Comparison of ENCODE assay signal across 19 mouse cellular contexts in genomic region chr1:165043361-165043760, GRCm38 (mm10).
DNase-seq lines count a peak whose midpoint lies in the region; ATAC-seq lines count a peak whose summit lies in the region.
"Had no signal": no experiment of that assay in that cellular context is flagged by ENCODE, and none has a peak within 500 bp of the region (broad histone marks: within the 10 kb centered on the region; RNA-seq: fewer than 3 reads in every experiment).

No protein-coding gene starts in this region.

- H3K27me3 ChIP-seq in embryonic facial prominence, embryonic 11.5 days (ENCODE audit: control insufficient read depth, insufficient read depth, low read length), result no peaks in the 10 kb centered on the region
- no peaks in the 10 kb centered on the region for H3K27me3 ChIP-seq in embryonic facial prominence, embryonic 10.5 days (replicated peaks; ENCODE audit: low read depth, poor library complexity, severe bottlenecking)
- H3K27me3 ChIP-seq in heart, embryonic 10.5 days (ENCODE audit: insufficient read depth, poor library complexity, severe bottlenecking), result no peaks in the 10 kb centered on the region
- H3K27me3 ChIP-seq in kidney, embryonic 15.5 days, result no peaks in the 10 kb centered on the region
- H3K27me3 ChIP-seq in kidney, embryonic 14.5 days (ENCODE audit: control insufficient read depth, insufficient read depth, low read length), result no peaks in the 10 kb centered on the region
- H3K27me3 ChIP-seq: CH12.LX; hindbrain, embryonic 13.5 days; intestine, embryonic 15.5 days had no signal

- WGBS in embryonic facial prominence, embryonic 11.5 days, result 42% methylated on average over 3 of the region's 3 CpGs
- WGBS in embryonic facial prominence, embryonic 10.5 days, result 61% methylated on average over 3 of the region's 3 CpGs
- 44% methylated on average over 3 of the region's 3 CpGs for WGBS in heart, embryonic 10.5 days
- WGBS in kidney, embryonic 15.5 days, result 36% methylated on average over 3 of the region's 3 CpGs
- WGBS in kidney, embryonic 14.5 days, result 39% methylated on average over 3 of the region's 3 CpGs

- no peak overlapping the region for H3K4me3 ChIP-seq in embryonic facial prominence, embryonic 11.5 days (ENCODE audit: low read depth, low read length)
- no peak overlapping the region for H3K4me3 ChIP-seq in embryonic facial prominence, embryonic 10.5 days
- H3K4me3 ChIP-seq in heart, embryonic 10.5 days, result no peak overlapping the region
- no peak overlapping the region for H3K4me3 ChIP-seq in kidney, embryonic 15.5 days (replicated peaks)
- no peak overlapping the region for H3K4me3 ChIP-seq in kidney, embryonic 14.5 days (ENCODE audit: low read length)
- H3K4me3 ChIP-seq: hindbrain, embryonic 13.5 days; intestine, embryonic 15.5 days had no signal

- H3K36me3 ChIP-seq in embryonic facial prominence, embryonic 11.5 days (replicated peaks; ENCODE audit: control insufficient read depth, insufficient read depth, low read depth, low read length), result no peaks in the 10 kb centered on the region
- no peaks in the 10 kb centered on the region for H3K36me3 ChIP-seq in embryonic facial prominence, embryonic 10.5 days (replicated peaks)
- no peaks in the 10 kb centered on the region for H3K36me3 ChIP-seq in heart, embryonic 10.5 days
- no peaks in the 10 kb centered on the region for H3K36me3 ChIP-seq in kidney, embryonic 15.5 days
- no peaks in the 10 kb centered on the region for H3K36me3 ChIP-seq in kidney, embryonic 14.5 days (ENCODE audit: control insufficient read depth, insufficient read depth, low read length)
- H3K36me3 ChIP-seq: hindbrain, embryonic 13.5 days; intestine, embryonic 15.5 days had no signal

- DNase-seq in embryonic facial prominence, embryonic 11.5 days (ENCODE audit: low spot score), result peak; percentile 3
- no peak for DNase-seq in embryonic facial prominence, embryonic 10.5 days (ENCODE audit: low spot score)
- no peak for DNase-seq in heart, embryonic 10.5 days (ENCODE audit: low spot score)
- no peak for DNase-seq in heart, postnatal 4 days
- peak; percentile 7 for DNase-seq in Muller cell, postnatal 12 days (ENCODE audit: inconsistent ontology term)
- no peak for DNase-seq in cerebellum, postnatal 25 days
- DNase-seq: adrenal gland, postnatal 10 days; cerebellum, adult 11 months; cerebellum, adult 8-10 months; cerebellum, postnatal 14 days; gastrocnemius, postnatal 14 days; kidney, adult 2 months had no signal

- H3K9me3 ChIP-seq in embryonic facial prominence, embryonic 11.5 days (replicated peaks; ENCODE audit: control insufficient read depth, low read length), result no peaks in the 10 kb centered on the region
- H3K9me3 ChIP-seq in embryonic facial prominence, embryonic 10.5 days, result no peaks in the 10 kb centered on the region
- no peaks in the 10 kb centered on the region for H3K9me3 ChIP-seq in heart, embryonic 10.5 days
- no peaks in the 10 kb centered on the region for H3K9me3 ChIP-seq in kidney, embryonic 15.5 days (replicated peaks)
- H3K9me3 ChIP-seq in kidney, embryonic 14.5 days (ENCODE audit: control insufficient read depth, low read length), result no peaks in the 10 kb centered on the region
- H3K9me3 ChIP-seq: hindbrain, embryonic 13.5 days; intestine, embryonic 15.5 days had no signal

- no peaks in the 10 kb centered on the region for H3K4me1 ChIP-seq in embryonic facial prominence, embryonic 11.5 days (ENCODE audit: control insufficient read depth, insufficient read depth, low read length)
- peaks cover 19% of the 10 kb centered on the region for H3K4me1 ChIP-seq in embryonic facial prominence, embryonic 10.5 days
- H3K4me1 ChIP-seq in heart, embryonic 10.5 days, result peaks cover 63% of the 10 kb centered on the region
- peaks cover 12% of the 10 kb centered on the region for H3K4me1 ChIP-seq in kidney, embryonic 15.5 days
- H3K4me1 ChIP-seq in kidney, embryonic 14.5 days (ENCODE audit: control insufficient read depth, insufficient read depth, low read length), result peaks cover 3% of the 10 kb centered on the region; the same call in 1 of the 2 replicates

- H3K27ac ChIP-seq in embryonic facial prominence, embryonic 11.5 days (replicated peaks; ENCODE audit: low read depth, low read length), result no peak overlapping the region
- no peak overlapping the region for H3K27ac ChIP-seq in embryonic facial prominence, embryonic 10.5 days (replicated peaks)
- peak overlapping the region; percentile 67 for H3K27ac ChIP-seq in heart, embryonic 10.5 days
- H3K27ac ChIP-seq in kidney, embryonic 15.5 days, result no peak overlapping the region
- no peak overlapping the region for H3K27ac ChIP-seq in kidney, embryonic 14.5 days (ENCODE audit: low read depth, low read length)
- H3K27ac ChIP-seq: hindbrain, postnatal 0 days; intestine, embryonic 15.5 days had no signal

- ATAC-seq in embryonic facial prominence, embryonic 11.5 days (replicated peaks; ENCODE audit: insufficient number of reproducible peaks, low FRiP score, low TSS enrichment, low read depth), result no peak
- ATAC-seq in kidney, embryonic 15.5 days (replicated peaks; ENCODE audit: low FRiP score), result 0 out of 2 replicates have a peak, but pooled peaks have one; percentile 22
- no peak for ATAC-seq in kidney, embryonic 14.5 days (ENCODE audit: low FRiP score, low TSS enrichment)
- ATAC-seq: forebrain, embryonic 16.5 days; hindbrain, postnatal 0 days; intestine, embryonic 15.5 days had no signal

- H3K4me2 ChIP-seq in embryonic facial prominence, embryonic 11.5 days (ENCODE audit: low read depth, low read length), result no peak overlapping the region
- H3K4me2 ChIP-seq in kidney, embryonic 15.5 days, result no peak overlapping the region
- no peak overlapping the region for H3K4me2 ChIP-seq in kidney, embryonic 14.5 days (replicated peaks; ENCODE audit: low read depth, low read length)
- H3K4me2 ChIP-seq: hindbrain, embryonic 13.5 days; intestine, embryonic 15.5 days had no signal

- no peak overlapping the region for H3K9ac ChIP-seq in embryonic facial prominence, embryonic 11.5 days (replicated peaks; ENCODE audit: low read length)
- H3K9ac ChIP-seq in kidney, embryonic 15.5 days, result no peak overlapping the region
- H3K9ac ChIP-seq in kidney, embryonic 14.5 days (ENCODE audit: low read depth, low read length), result no peak overlapping the region
- H3K9ac ChIP-seq: hindbrain, embryonic 13.5 days; intestine, embryonic 15.5 days had no signal

Comparison
In these comparisons a context has a peak if more than half of its experiments do, and no peak if none do; other contexts are left out.
1. DNase-seq: peak in embryonic facial prominence, embryonic 11.5 days (single experiment) and Muller cell, postnatal 12 days (single experiment); none in embryonic facial prominence, embryonic 10.5 days (single experiment), heart, embryonic 10.5 days (single experiment), heart, postnatal 4 days (single experiment) and cerebellum, postnatal 25 days (0 of 2).